Mouse (Mus musculus): ENCODE data around the gene Fxn. TPM values are rescaled to one million over a fixed set of nuclear protein-coding genes. Genes with fewer than 3 reads are reported as not detected.
A peak's percentile ranks its signal among the peaks of the same experiment; 100 is the strongest.

Gene Fxn
- total RNA-seq (2021): 1 to 10 TPM; 7.6 to 8.9 TPM
- long read RNA-seq, experiment 1, transcript Fxn-201 (5 exons, 1,114 nt): major isoform, 17 of 18 reads
- long read RNA-seq, experiment 1, partial matches to known transcripts: 1 of 18 reads
- long read RNA-seq, experiment 1, other reads (novel, unspliced or antisense): 0 of 18 reads
- long read RNA-seq, experiment 2, transcript Fxn-201 (5 exons, 1,114 nt): major isoform, 13 of 15 reads
- long read RNA-seq, experiment 2, partial matches to known transcripts: 0 of 15 reads
- long read RNA-seq, experiment 2, other reads (novel, unspliced or antisense): 2 of 15 reads

- intact Hi-C loops (cut with DNase I): loop anchor here (5.0 kb wide), 1 partner anchor 592 kb away; no protein-coding TSS in a partner anchor
- DNase-seq (ENCODE audit: low spot score in 2 of 2): peak; percentile 28 to 45
These were observed at the start of gene Fxn for GRCm38 (mm10) chr19:24280601-24281228. TSS of gene Fxn (minus strand) at chr19:24280605.

- DNase-seq (ENCODE audit: low spot score in 2 of 2): no peak
- intact Hi-C loops (cut with DNase I): no loop called here
These were observed 47.5 kb upstream of the Fxn start for GRCm38 (mm10) chr19:24327921-24328320.

- intact Hi-C loops (cut with DNase I): no loop called here
These were observed 46.6 kb upstream of the Fxn start for GRCm38 (mm10) chr19:24326969-24327368.

GRCm38 (mm10) chr19:24325692-24326091 is 45.3 kb upstream of the Fxn start:
- peak; percentile 27 to 39 for DNase-seq (ENCODE audit: low spot score in 2 of 2)
- intact Hi-C loops (cut with DNase I): no loop called here

More at GRCm38 (mm10) chr19:24326969-24327368, 46.6 kb upstream of the Fxn start:
- no peak for DNase-seq (ENCODE audit: low spot score in 2 of 2)

- intact Hi-C loops (cut with DNase I): no loop called here
- no peak for DNase-seq (ENCODE audit: low spot score in 2 of 2)
These were observed 43.6 kb upstream of the Fxn start for GRCm38 (mm10) chr19:24323841-24324613.

- DNase-seq (ENCODE audit: low spot score in 2 of 2): no peak
- intact Hi-C loops (cut with DNase I): no loop called here
These were observed 41.5 kb upstream of the Fxn start for GRCm38 (mm10) chr19:24321900-24322311.

- no peak for DNase-seq (ENCODE audit: low spot score in 2 of 2)
- intact Hi-C loops (cut with DNase I): no loop called here
These were observed 41.0 kb upstream of the Fxn start for GRCm38 (mm10) chr19:24321211-24321899.

- intact Hi-C loops (cut with DNase I): no loop called here
- no peak for DNase-seq (ENCODE audit: low spot score in 2 of 2)
These were observed 37.8 kb upstream of the Fxn start for GRCm38 (mm10) chr19:24318172-24318571.

GRCm38 (mm10) chr19:24317731-24318130 is 37.3 kb upstream of the Fxn start:
- intact Hi-C loops (cut with DNase I): no loop called here
- no peak for DNase-seq (ENCODE audit: low spot score in 2 of 2)

- intact Hi-C loops (cut with DNase I): no loop called here
- DNase-seq (ENCODE audit: low spot score in 2 of 2): peak; percentile 48 to 52
These were observed 36.7 kb upstream of the Fxn start for GRCm38 (mm10) chr19:24317038-24317591.

GRCm38 (mm10) chr19:24316060-24316725 is 35.8 kb upstream of the Fxn start:
- no peak for DNase-seq (ENCODE audit: low spot score in 2 of 2)
- intact Hi-C loops (cut with DNase I): no loop called here

- intact Hi-C loops (cut with DNase I): no loop called here
- DNase-seq (ENCODE audit: low spot score in 2 of 2): no peak
These were observed 34.8 kb upstream of the Fxn start for GRCm38 (mm10) chr19:24315234-24315633.

- intact Hi-C loops (cut with DNase I): no loop called here
- no peak for DNase-seq (ENCODE audit: low spot score in 2 of 2)
These were observed 34.3 kb upstream of the Fxn start for GRCm38 (mm10) chr19:24314676-24315075.

- intact Hi-C loops (cut with DNase I): no loop called here
- DNase-seq (ENCODE audit: low spot score in 2 of 2): no peak
These were observed 32.3 kb upstream of the Fxn start for GRCm38 (mm10) chr19:24312556-24313342.

GRCm38 (mm10) chr19:24312046-24312445 is 31.6 kb upstream of the Fxn start:
- intact Hi-C loops (cut with DNase I): no loop called here
- no peak for DNase-seq (ENCODE audit: low spot score in 2 of 2)

GRCm38 (mm10) chr19:24308305-24308705 is 27.9 kb upstream of the Fxn start:
- intact Hi-C loops (cut with DNase I): loop anchor here (10.0 kb wide), 1 partner anchor 246 kb away; the partner anchor contains the start of gene Pip5k1b
- DNase-seq (ENCODE audit: low spot score in 2 of 2): peak; percentile 26 to 57

GRCm38 (mm10) chr19:24307271-24308221 is 27.1 kb upstream of the Fxn start:
- no peak for DNase-seq (ENCODE audit: low spot score in 2 of 2)
- intact Hi-C loops (cut with DNase I): loop anchor here (10.0 kb wide), 1 partner anchor 247 kb away; the partner anchor contains the start of gene Pip5k1b

Data from left cerebral cortex, postnatal 14 days (tissue).